19 mouse cellular contexts compared by ENCODE assay signal in genomic region chr9:24488425-24489104, GRCm38 (mm10). TPM values are rescaled to one million over a fixed set of nuclear protein-coding genes. Genes with fewer than 3 reads are reported as not detected.
DNase-seq lines count a peak whose midpoint lies in the region; ATAC-seq and TF ChIP-seq lines count a peak whose summit lies in the region.
"Had no signal": no experiment of that assay in that cellular context is flagged by ENCODE, and none has a peak within 500 bp of the region (broad histone marks: within the 10 kb centered on the region; RNA-seq: fewer than 3 reads in every experiment).

No protein-coding gene starts in this region.

- peak; percentile 22 to 47 for DNase-seq in spleen, postnatal 36 days (ENCODE audit: low spot score in 2 of 2)
- DNase-seq in spleen, adult 18-20 months: no peak
- peak; percentile 77 for DNase-seq in c-Kit-positive CD71-positive TER-119-positive erythroid progenitor cells, embryonic 14.5 days (ENCODE audit: low spot score)
- peak; percentile 87 to 90 (median 88) for DNase-seq in liver, embryonic 14.5 days (ENCODE audit: low read depth in 3 of 3, low spot score in 3 of 3)
- no peak for DNase-seq in embryo, embryonic 10 days (ENCODE audit: low spot score)
- no peak for DNase-seq in heart, adult 18-20 months
- DNase-seq in heart, adult 8-10 months (ENCODE audit: low spot score): no peak
- DNase-seq: adrenal gland, postnatal 25 days; heart, adult 2 months; heart, postnatal 10 days; kidney, adult 18-20 months; layer of hippocampus, postnatal 36 days; retina, postnatal 1 day; thymus, postnatal 4 days had no signal

- peak; percentile 92 for ATAC-seq in liver, embryonic 14.5 days (ENCODE audit: insufficient read depth)
- ATAC-seq: forebrain, embryonic 14.5 days; lung, postnatal 0 days had no signal

- no peaks in the 10 kb centered on the region for H3K36me3 ChIP-seq in liver, embryonic 14.5 days (replicated peaks; ENCODE audit: control insufficient read depth, insufficient read depth, low read depth)
- H3K36me3 ChIP-seq: embryonic facial prominence, embryonic 15.5 days; neural tube, embryonic 13.5 days had no signal

- no peak for TF ChIP-seq CTCF in liver, embryonic 14.5 days (IDR thresholded peaks at IDR 0.05; ENCODE audit: low read depth)

- H3K27me3 ChIP-seq in liver, embryonic 14.5 days (ENCODE audit: control insufficient read depth, insufficient read depth, low read length): no peaks in the 10 kb centered on the region
- H3K27me3 ChIP-seq: embryonic facial prominence, embryonic 15.5 days; neural tube, embryonic 13.5 days had no signal

- peak overlapping the region; percentile 90 for H3K27ac ChIP-seq in liver, embryonic 14.5 days
- H3K27ac ChIP-seq: embryonic facial prominence, embryonic 15.5 days; heart, adult 2 months; hindbrain, embryonic 14.5 days; neural tube, embryonic 13.5 days had no signal

- H3K4me2 ChIP-seq in liver, embryonic 14.5 days (ENCODE audit: low read depth): peak overlapping the region; percentile 77
- H3K4me2 ChIP-seq: embryonic facial prominence, embryonic 15.5 days; hindbrain, embryonic 14.5 days; neural tube, embryonic 13.5 days had no signal

- 23% methylated on average over 6 of the region's 6 CpGs for WGBS in liver, embryonic 14.5 days (ENCODE audit: insufficient replicate concordance)

- H3K9me3 ChIP-seq in liver, embryonic 14.5 days (ENCODE audit: control insufficient read depth, low read length): no peaks in the 10 kb centered on the region
- H3K9me3 ChIP-seq: embryonic facial prominence, embryonic 15.5 days; neural tube, embryonic 13.5 days had no signal

- H3K4me3 ChIP-seq in liver, embryonic 14.5 days (ENCODE audit: insufficient read depth in 1 of 2, low read depth in 2 of 2, low read length in 2 of 2): peak overlapping the region in 1 of 2 experiments; percentile 39; a peak in 2 of 4 replicates
- H3K4me3 ChIP-seq: embryonic facial prominence, embryonic 15.5 days; heart, adult 2 months; neural tube, embryonic 13.5 days had no signal

- peak overlapping the region; percentile 54 for H3K9ac ChIP-seq in liver, embryonic 14.5 days (replicated peaks)
- H3K9ac ChIP-seq: embryonic facial prominence, embryonic 15.5 days; hindbrain, embryonic 14.5 days; neural tube, embryonic 13.5 days had no signal

- TF ChIP-seq EP300 in liver, embryonic 14.5 days (IDR thresholded peaks at IDR 0.05; ENCODE audit: low read depth): peak; percentile 93

- peaks cover 49 to 52% of the 10 kb centered on the region in 2 experiments for H3K4me1 ChIP-seq in liver, embryonic 14.5 days (replicated peaks; ENCODE audit: control insufficient read depth in 2 of 2, insufficient read depth in 2 of 2, low read length in 1 of 2)
- H3K4me1 ChIP-seq: embryonic facial prominence, embryonic 15.5 days; neural tube, embryonic 13.5 days had no signal

RNA-seq across cellular contexts. Expression of gene Dpy19l1, which starts 14.4 kb away (rescaled TPM):
- 12.5 and 17.9 TPM in 2 replicates for polyA plus RNA-seq in liver, embryonic 14.5 days (2012; rRNA removed)
- 10.9 and 15.2 TPM in 2 replicates for polyA plus RNA-seq in liver, embryonic 14.5 days (2014; fragmentation: Nextera tagmentation; extraction: Ambion mirVana)
- total RNA-seq in heart, adult 18-20 months (2021): 1 to 10 TPM; 6.3 to 8.1 TPM
- total RNA-seq in heart, adult 8-10 months (2022): 1 to 10 TPM; 5.5 to 7.4 (median 7.4) TPM

Comparison
In these comparisons a context has a peak if more than half of its experiments do, and no peak if none do; other contexts are left out.
1. DNase-seq: peak in spleen, postnatal 36 days (2 of 2), c-Kit-positive CD71-positive TER-119-positive erythroid progenitor cells, embryonic 14.5 days (single experiment) and liver, embryonic 14.5 days (3 of 3); none in spleen, adult 18-20 months (0 of 2), embryo, embryonic 10 days (single experiment), heart, adult 18-20 months (0 of 2) and heart, adult 8-10 months (single experiment).